Mouse (Mus musculus) kidney, postnatal 0 days (tissue): ENCODE measurements at regions not wholly inside any gene's neighbourhood (a gene's known extent, or its start where the extent isn't known, plus 50 kb on each side); places are given as distances from the start of the nearest gene placed in this dataset.

Experiments
- ATAC-seq: fragments of 200-750 bp; cut with Nextera tagmentation; replicated peaks from 2 replicates; pipeline ENCODE4 v1.8.0; 2017; ENCODE audit warnings: low read depth, moderate number of reproducible peaks, moderate TSS enrichment, moderate library complexity; ENCODE audit not compliant: low FRiP score
- DNase-seq: peaks from one replicate; pipeline ENCODE4 v3.0.0-alpha.2; 2016; ENCODE audit warnings: low spot score
- H3K27ac ChIP-seq: fragments of 300-500 bp; sonication (generic); 2 replicates; pipeline ENCODE4 v1.5.1; 2014; ENCODE audit warnings: mild to moderate bottlenecking
- H3K27me3 ChIP-seq: fragments of 300-500 bp; sonication (generic); 2 replicates; pipeline ENCODE4 v1.6.1; 2014; ENCODE audit warnings: low read length, mixed read lengths; ENCODE audit not compliant: insufficient read depth
- H3K36me3 ChIP-seq: fragments of 300-500 bp; sonication (generic); 2 replicates; pipeline ENCODE4 v1.6.1; 2014; ENCODE audit warnings: low read length, mixed read lengths; ENCODE audit not compliant: insufficient read depth
- H3K4me1 ChIP-seq: fragments of 300-500 bp; sonication (generic); replicated peaks from 2 replicates; pipeline ENCODE4 v1.6.1; 2014; ENCODE audit warnings: antibody characterized with exemption, low read length, mixed read lengths; ENCODE audit not compliant: insufficient read depth
- H3K4me2 ChIP-seq: fragments of 300-500 bp; sonication (generic); 2 replicates; pipeline ENCODE4 v1.6.1; 2014; ENCODE audit warnings: mild to moderate bottlenecking, low read length, moderate library complexity, mixed read lengths
- H3K4me3 ChIP-seq: fragments of 300-500 bp; sonication (generic); replicated peaks from 2 replicates; pipeline ENCODE4 v1.5.1; 2014; ENCODE audit warnings: low read depth, low read length
- H3K9ac ChIP-seq: fragments of 300-500 bp; sonication (generic); 2 replicates; pipeline ENCODE4 v1.6.1; 2014; ENCODE audit warnings: low read depth, low read length
- H3K9me3 ChIP-seq: fragments of 300-500 bp; sonication (generic); replicated peaks from 2 replicates; pipeline ENCODE4 v1.6.1; 2016; ENCODE audit warnings: low read length, inconsistent platforms, mixed read lengths
- CTCF ChIP-seq: IDR thresholded peaks from 2 replicates; pipeline ENCODE4 v1.5.1; 2016; ENCODE audit warnings: antibody characterized with exemption, low read depth, mild to moderate bottlenecking, moderate library complexity
- WGBS: fragments of 180-500 bp; shearing (Covaris S2); extraction: QIAGEN DNeasy Blood & Tissue Kit; methylation state at CpG from one replicate; pipeline ENCODE4 v1.1.7; 2014; 5-methylcytosine and 5-hydroxymethylcytosine counted together

DNA sequence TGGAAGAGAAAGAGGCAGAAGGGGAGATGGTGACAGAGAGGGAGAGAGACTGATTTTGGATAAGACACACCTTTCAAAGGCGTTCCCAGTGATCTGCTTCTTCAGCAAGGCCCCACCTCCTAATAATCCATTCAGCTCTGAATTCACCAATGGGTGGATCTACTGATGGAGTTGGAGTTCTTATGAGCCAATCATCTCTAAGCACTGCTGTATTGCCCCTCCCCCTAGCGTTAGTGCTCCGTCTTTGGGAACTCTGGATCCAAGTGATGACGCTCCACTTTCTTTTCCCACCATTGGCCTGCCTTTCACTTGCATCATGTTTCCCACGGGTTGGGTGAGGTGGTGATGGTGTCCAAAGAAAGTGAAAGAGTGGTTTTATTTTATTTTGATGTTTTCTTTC lies 87.7 kb upstream of the Lsm14a start:
- Histone ChIP-seq H3K4me2 (no peak overlapping the region), H3K9ac (no peak overlapping the region), H3K9me3 (no peaks in the 10 kb centered on the region), H3K27me3 (no peaks in the 10 kb centered on the region), H3K27ac (no peak overlapping the region), H3K4me1 (no peaks in the 10 kb centered on the region), H3K36me3 (no peaks in the 10 kb centered on the region), H3K4me3 (no peak overlapping the region)
- WGBS = 71% methylated on average over 5 of the region's 5 CpGs
- ATAC-seq (no peak), DNase-seq (no peak)
- TF ChIP-seq CTCF = no peak

DNA sequence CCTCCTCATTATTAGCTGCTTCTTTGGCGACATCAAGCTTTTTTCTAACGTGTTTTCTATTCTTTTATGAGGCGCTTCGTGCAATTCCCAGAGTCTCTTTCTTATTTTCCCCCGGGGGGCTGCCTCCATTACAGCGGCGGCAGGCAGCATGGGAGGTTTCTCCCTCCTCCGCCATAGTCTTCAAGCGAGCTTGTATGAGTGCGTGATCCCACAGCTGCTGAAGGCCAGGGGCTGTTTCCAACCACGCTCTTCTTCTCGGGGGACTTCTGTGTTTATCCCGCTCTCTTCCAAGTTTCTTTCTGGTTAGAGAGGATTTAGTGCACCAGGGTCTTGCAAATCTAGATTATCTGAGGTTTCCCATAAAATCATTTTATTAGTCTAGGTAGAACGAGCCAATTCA lies 77.9 kb upstream of the Lsm14a start:
- WGBS = 47% methylated on average over 14 of the region's 14 CpGs
- H3K4me1 ChIP-seq = no peaks in the 10 kb centered on the region
- DNase-seq (peak; percentile 85), ATAC-seq (no peak)
- H3K27me3 ChIP-seq = no peaks in the 10 kb centered on the region
- H3K4me3 ChIP-seq = no peak overlapping the region
- H3K4me2 ChIP-seq = no peak overlapping the region
- H3K9me3 ChIP-seq = no peaks in the 10 kb centered on the region
- H3K27ac ChIP-seq = peak overlapping the region; percentile 48; the same call in 1 of the 2 replicates
- TF ChIP-seq CTCF = no peak
- no peak overlapping the region for H3K9ac ChIP-seq
- no peaks in the 10 kb centered on the region for H3K36me3 ChIP-seq

DNA sequence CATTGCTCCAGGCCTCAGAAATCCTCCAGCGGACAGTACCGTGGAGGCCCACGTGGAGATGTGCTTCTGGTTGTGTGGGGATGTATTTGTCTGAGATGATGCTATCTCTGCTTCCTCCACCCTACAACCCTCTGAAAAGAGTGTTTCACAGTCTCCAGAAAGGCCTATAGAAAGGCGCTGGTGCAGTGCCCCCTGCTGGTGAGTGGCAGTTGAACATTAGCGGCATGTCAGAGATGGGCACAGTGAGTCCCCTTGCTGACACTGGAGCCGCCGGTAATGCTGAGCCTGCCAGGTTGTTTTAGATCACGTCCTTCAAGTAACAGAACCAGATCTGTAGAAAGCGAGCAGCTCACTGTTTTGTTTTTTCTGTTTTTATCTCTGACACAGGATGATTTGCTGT lies 69.0 kb upstream of the Lsm14a start:
- no peaks in the 10 kb centered on the region for H3K36me3 ChIP-seq
- ATAC-seq (no peak), DNase-seq (peak; percentile 17)
- no peaks in the 10 kb centered on the region for H3K9me3 ChIP-seq
- H3K4me2 ChIP-seq = no peak overlapping the region
- no peak overlapping the region for H3K9ac ChIP-seq
- no peaks in the 10 kb centered on the region for H3K4me1 ChIP-seq
- TF ChIP-seq CTCF = peak; percentile 61
- WGBS = 65% methylated on average over 9 of the region's 9 CpGs
- H3K4me3 ChIP-seq = no peak overlapping the region
- no peaks in the 10 kb centered on the region for H3K27me3 ChIP-seq
- H3K27ac ChIP-seq = no peak overlapping the region

DNA sequence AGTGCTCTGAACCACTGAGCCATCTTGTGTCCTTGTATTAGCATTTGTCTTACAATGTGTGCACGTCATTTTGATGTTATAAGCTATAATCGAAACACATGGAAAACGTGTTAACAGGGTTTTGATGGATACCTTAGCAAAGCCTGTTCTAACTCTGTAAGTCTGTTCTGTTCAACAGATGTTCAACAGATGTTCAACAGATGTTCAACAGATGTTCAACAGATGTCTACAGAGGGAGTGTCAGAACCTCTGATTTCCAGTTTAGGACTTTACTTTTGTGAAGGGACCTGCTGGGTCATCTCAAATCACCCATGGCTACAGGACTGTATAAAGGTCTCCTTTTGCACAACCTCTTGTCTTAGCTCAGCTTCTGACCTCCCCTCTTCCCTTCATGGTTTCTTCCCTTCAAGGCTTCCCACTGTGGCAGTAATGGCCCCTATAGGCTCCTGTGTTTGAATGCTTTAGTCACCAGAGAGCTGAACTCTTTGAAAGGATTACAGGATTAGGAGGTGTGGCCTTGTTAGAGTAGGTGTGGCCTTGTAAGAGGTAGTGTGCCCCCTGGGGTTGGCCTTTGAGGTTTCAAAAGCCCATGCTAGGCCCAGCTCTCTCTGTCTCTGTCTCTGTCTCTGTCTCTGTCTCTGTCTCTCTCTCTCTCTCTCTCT lies 66.8 kb upstream of the Lsm14a start:
- Histone ChIP-seq H3K4me3 (no peak overlapping the region), H3K4me2 (no peak overlapping the region), H3K27me3 (no peaks in the 10 kb centered on the region), H3K9me3 (no peaks in the 10 kb centered on the region), H3K4me1 (no peaks in the 10 kb centered on the region), H3K27ac (no peak overlapping the region), H3K9ac (no peak overlapping the region), H3K36me3 (no peaks in the 10 kb centered on the region)
- DNase-seq = no peak
- 84% methylated on average over 3 of the region's 3 CpGs for WGBS
- no peak for ATAC-seq
- TF ChIP-seq CTCF = no peak

DNA sequence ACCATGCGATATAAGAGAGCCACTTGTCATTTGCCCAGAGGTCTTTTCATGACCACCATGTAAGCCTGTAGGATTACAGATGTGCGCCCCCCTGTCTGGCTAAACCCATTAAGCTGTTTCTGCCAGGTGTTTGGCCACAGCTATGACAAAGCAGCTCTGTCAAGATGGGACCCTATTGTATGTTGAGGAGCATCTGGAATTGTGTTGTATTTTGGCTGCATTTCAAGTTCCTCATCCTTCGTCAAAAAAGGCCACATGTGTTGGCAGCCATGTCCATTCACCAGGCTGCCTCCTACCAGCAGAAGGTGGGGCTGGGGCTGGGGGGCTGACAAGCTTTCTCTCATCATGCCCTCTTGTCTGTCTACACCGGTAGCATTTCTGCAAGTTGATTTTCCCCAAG lies 65.7 kb upstream of the Lsm14a start:
- Histone ChIP-seq H3K36me3 (no peaks in the 10 kb centered on the region), H3K4me1 (no peaks in the 10 kb centered on the region), H3K4me3 (no peak overlapping the region), H3K9me3 (no peaks in the 10 kb centered on the region), H3K9ac (no peak overlapping the region), H3K4me2 (no peak overlapping the region), H3K27me3 (no peaks in the 10 kb centered on the region), H3K27ac (no peak overlapping the region)
- DNase-seq = no peak
- 85% methylated on average over 4 of the region's 4 CpGs for WGBS
- TF ChIP-seq CTCF = no peak
- ATAC-seq = no peak

DNA sequence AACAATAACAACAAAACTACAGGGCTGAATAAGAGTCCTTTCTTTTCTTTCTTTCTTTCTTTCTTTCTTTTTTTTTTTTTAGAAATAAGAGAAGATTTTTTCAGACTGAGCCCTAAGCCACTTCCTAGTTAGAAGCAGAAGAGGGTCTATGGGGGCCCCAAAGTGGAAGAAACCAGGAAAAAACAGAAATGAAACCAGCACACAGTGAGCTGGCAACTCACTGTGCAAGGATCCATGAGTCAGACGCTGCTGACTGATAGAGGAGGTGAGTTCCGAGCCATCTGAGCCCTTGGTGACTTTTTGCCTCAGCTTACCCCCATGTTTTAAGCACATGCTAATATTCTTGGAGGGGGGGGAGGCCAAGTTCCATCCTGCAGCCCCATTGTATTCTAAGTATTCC lies 55.2 kb upstream of the Lsm14a start:
- Histone ChIP-seq H3K4me3 (no peak overlapping the region), H3K4me1 (no peaks in the 10 kb centered on the region), H3K9me3 (no peaks in the 10 kb centered on the region), H3K9ac (no peak overlapping the region), H3K4me2 (no peak overlapping the region), H3K27ac (no peak overlapping the region), H3K36me3 (no peaks in the 10 kb centered on the region), H3K27me3 (no peaks in the 10 kb centered on the region)
- DNase-seq (no peak), ATAC-seq (no peak)
- 89% methylated on average over 2 of the region's 2 CpGs for WGBS
- no peak for TF ChIP-seq CTCF

DNA sequence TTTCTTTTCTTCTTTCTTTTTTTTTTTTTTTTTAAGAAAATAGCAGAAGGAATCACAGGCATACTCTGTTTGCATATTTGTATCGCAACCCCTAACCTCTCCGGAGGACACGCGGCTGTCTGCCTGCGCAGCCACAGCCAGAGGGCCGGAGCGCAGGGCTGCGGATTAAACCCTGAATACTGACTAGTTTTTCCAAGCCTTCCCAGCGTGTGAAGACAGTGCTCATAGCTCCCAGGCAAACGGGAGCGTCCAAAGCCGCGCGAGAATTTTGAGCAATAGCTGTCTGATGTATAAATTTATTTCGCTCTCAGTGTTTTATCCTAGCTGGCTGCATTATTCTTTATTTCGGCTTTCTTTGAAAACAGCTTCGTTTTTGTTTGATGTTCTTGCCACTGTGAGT lies 51.1 kb upstream of the Lsm14a start:
- Histone ChIP-seq H3K4me3 (no peak overlapping the region), H3K36me3 (no peaks in the 10 kb centered on the region), H3K9ac (no peak overlapping the region), H3K27ac (no peak overlapping the region), H3K4me2 (no peak overlapping the region), H3K27me3 (no peaks in the 10 kb centered on the region), H3K9me3 (no peaks in the 10 kb centered on the region), H3K4me1 (no peaks in the 10 kb centered on the region)
- DNase-seq = peak; percentile 11
- ATAC-seq = no peak
- 56% methylated on average over 17 of the region's 17 CpGs for WGBS
- no peak for TF ChIP-seq CTCF
